Mouse (Mus musculus) C2C12 (cell line): ENCODE results near the gene Mllt3.

Experiments used
- CTCF ChIP-seq: IDR thresholded peaks from one replicate; pipeline ENCODE4 v1.5.1; 2011; ENCODE audit not compliant: control insufficient read depth, insufficient read depth, insufficient read length
- MYOD1 ChIP-seq: IDR thresholded peaks from one replicate; pipeline ENCODE4 v1.6.1; 2011; ENCODE audit warnings: low read depth; ENCODE audit not compliant: control insufficient read depth, insufficient read length
- MYOG ChIP-seq: IDR thresholded peaks from one replicate; pipeline ENCODE4 v1.6.1; 2011; ENCODE audit not compliant: control insufficient read depth, insufficient read length; ENCODE audit errors: extremely low read depth
- USF1 ChIP-seq: IDR thresholded peaks from one replicate; pipeline ENCODE4 v1.6.1; 2011; ENCODE audit warnings: low read depth, mild to moderate bottlenecking, control low read depth, moderate library complexity

DNA sequence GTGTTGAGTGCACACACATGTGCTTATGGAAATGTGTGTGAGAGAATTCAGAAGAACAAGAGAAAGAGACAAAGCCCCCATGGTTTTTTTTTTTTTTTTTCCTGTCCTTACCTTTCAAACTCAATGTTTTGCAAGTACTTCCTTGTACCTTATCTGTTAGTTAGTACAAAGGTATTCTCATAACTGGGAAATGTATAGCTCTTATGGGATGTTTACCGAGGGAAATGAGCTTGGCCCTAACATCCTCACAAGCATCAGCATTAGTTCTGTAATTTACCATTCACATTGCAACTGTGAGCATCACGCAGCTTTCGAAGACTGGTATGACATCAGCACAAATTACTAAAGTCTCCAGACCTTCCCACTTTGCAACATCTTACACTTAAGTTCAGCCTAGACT lies 231.8 kb downstream of the Mllt3 start:
- TF ChIP-seq CTCF = no peak
- no peak for TF ChIP-seq USF1
- TF ChIP-seq MYOG = no peak
- no peak for TF ChIP-seq MYOD1
